Mouse (Mus musculus) megakaryocyte progenitor cell, adult 5-6 weeks (primary cell): ENCODE results near the gene Epc2. TPM values are rescaled to one million over a fixed set of nuclear protein-coding genes. Genes with fewer than 3 reads are reported as not detected.
A peak's percentile ranks its signal among the peaks of the same experiment; 100 is the strongest.
"Not testable (repeated sequence)": the region's sequence is repeated elsewhere in the genome, so short reads cannot be mapped to it uniquely, and the experiment has no call there.

ENCODE experiments used
- ATAC-seq: replicated peaks from 2 replicates; pipeline ENCODE4 v1.8.0; 2016; ENCODE audit warnings: mild to moderate bottlenecking, moderate TSS enrichment, inconsistent platforms; ENCODE audit not compliant: poor library complexity
- total RNA-seq, 2 experiments: library from RNA; stranded (forward) in 1 of 2; stranded (reverse) in 1 of 2; fragments of 157-497, 149-512 nt in 1 of 2; fragments of 200-1000 nt in 1 of 2; gene quantifications; 2 replicates each; pipeline versions ENCODE4 v1.2.3 to v1.2.4; 2015 to 2017

Gene Epc2
- total RNA-seq, 2 experiments from 2014 or later, result 29.5 to 30.5 TPM

DNA sequence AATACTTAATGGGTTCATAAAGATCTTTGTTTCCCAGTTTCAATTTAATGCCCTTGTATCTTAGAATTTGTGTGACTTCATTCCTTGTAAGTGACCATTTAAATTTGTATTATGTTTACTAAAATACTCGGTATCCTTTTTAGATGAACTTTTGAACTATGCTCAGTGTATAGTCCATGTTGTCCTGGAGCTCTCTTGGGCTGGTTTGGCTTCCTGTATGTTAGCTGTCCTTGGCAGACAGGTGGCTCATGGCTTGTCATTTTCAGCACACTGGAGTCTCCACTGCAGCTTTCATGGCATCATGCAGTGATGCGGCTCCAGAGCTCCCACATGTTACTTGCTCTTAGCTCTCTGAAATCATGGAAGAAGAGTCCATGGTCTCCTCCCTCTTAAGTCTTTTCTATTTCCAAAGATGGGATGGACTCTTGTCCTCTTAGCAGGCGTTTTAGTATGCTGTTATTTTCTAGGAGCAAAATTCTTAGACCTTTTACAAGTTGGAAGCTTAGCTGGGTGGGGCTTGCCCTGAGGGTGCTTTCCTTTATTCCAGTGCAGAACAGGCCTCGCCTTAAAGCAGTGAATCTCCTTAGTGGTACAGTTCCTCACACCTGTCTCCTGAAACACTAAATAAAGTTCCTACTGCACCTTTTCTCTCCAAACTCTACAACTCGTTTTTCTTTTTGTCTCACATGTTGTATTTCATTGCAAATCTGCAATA is 20.5 kb downstream of the Epc2 start:
- ATAC-seq, result no peak

GRCm38 (mm10) chr2:49472443-49472842 is 21.2 kb downstream of the Epc2 start:
- no peak for ATAC-seq

- ATAC-seq, result no peak
These were observed 30.9 kb downstream of the Epc2 start for GRCm38 (mm10) chr2:49482146-49482545.

DNA sequence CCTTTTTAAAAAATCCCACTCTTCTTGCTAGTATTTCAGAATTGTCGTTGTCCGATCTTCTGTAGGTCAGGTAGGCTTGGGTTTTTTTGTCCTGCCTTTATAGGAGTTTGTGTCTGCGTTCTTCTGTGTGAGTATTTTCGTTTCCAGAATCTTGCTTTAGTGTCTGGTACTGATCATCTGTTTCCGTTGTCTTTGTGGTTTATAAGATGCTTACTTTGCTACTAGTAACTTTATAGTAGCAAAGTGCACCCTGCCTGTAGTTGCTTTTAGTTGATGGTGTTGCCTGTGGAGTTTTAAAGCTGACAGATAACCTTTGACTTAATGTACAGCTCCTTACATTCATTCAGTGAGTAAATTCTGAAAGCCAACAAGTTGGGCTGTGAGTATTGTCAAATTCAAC is 32.1 kb downstream of the Epc2 start:
- no peak for ATAC-seq

- no peak for ATAC-seq
These were observed 50.1 kb downstream of the Epc2 start for GRCm38 (mm10) chr2:49501435-49501834.

DNA sequence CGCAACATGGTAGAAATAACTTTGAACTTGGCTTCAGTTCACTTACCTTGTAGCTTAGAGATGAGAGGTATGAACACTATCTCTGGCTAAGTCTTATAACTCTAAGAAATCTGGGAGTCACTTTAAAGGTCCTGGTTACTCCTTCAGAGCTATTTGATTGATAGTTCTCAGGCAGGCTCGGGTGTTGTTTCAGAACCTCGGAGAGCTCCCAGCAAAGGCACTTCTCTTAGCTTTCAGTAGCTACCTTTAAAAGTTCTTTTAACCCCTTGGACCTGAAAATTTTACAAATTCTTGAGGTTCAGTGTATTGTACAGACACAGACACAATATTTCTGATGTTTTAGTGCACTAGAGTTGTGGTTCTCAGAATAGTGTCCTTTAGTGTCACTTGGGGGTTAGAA is 52.3 kb downstream of the Epc2 start:
- ATAC-seq, result peak; percentile 83

DNA sequence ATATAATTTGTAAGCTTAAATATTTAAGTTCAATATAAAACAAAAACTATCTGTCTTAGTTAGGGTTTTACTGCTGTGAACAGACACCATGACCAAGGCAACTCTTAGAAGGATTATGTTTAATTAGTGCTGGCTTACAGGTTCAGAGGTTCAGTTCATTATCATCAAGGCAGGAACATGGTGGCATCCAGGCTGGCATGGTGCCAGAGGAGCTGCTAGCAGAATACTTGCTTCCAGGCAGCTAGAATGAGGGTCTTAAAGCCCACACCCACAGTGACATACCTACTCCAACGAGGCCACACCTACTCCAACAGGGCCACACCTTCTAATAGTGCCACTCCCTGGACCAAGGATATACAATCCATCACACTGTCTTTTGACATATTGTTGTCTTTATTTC is 53.9 kb downstream of the Epc2 start:
- not testable (repeated sequence) for ATAC-seq

DNA sequence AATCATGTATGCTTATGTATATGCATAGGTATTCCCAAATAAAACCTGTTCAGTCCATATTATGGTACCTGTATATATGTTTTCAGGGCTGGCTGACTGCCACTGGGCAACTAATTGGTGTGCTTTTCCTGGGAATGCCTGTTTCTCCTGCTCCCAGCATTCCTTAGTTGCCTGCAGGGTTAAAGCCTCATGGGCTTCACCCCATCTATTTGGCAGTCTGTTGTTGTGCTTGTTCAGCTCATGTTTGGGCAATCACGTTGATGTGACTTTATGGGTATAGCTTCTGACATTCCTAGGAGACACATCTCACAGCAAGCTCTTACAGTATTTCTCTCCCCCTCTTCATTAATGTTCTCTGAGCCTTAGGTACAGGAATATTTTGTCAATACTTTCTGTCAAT is 59.5 kb downstream of the Epc2 start:
- no peak for ATAC-seq

DNA sequence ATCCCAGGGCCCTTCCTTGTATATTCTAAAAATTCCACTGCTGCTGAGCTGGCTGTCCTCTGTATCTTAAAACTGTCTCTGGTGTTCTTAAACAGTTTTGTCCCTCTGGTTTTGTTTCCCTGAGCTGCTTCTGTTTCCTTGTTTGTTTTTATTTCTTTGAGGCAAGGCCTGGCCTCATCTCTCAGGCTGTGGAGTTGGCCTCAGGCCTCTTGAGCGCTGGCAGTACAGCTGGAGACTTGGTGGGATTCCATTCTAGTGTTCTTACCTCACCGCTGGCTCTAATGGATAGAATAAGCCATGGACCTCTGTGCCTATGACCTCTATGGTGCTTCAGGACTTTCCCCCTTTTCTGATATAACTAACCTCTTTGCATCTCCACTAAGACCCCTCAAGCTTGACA is 64.7 kb downstream of the Epc2 start:
- ATAC-seq, result no peak

GRCm38 (mm10) chr2:49520409-49520808 is 69.1 kb downstream of the Epc2 start:
- no peak for ATAC-seq

DNA sequence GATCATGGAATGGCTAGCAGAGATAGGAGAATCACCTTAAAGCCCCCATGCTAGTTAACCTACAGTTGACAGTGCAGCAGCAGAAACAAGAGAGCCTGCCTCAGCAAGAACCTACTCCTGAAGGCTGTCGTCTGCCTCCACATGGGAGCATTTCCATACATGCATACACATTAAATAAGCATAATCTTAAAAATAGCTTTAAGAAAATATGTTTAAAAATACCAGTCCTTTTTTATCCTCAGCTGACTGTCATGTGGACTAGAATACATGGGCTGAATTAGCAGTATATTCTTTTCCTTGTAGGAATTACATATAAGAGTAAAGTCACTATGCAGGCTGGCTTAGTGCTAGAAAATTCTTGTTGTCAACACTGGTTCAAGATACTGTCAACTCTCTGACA is 69.7 kb downstream of the Epc2 start:
- no peak for ATAC-seq

DNA sequence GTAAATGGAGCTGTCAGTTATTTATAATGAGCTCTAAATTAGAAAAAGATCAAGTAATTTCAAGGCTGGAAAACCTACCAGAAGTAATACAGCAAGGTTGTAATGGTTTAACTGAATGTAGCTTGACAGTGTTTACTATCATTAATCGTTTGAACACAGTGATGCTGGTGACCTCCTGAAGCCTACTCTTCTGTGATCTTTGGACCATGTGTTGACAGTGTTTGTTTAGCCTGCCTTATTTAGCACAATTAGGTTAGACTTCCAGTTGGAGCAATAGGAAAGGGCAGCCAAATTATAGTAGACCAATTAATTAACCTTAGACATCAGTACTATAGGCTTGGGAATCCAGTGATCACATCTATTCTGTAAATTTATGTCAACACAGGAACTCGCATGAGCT is 70.3 kb downstream of the Epc2 start:
- no peak for ATAC-seq

DNA sequence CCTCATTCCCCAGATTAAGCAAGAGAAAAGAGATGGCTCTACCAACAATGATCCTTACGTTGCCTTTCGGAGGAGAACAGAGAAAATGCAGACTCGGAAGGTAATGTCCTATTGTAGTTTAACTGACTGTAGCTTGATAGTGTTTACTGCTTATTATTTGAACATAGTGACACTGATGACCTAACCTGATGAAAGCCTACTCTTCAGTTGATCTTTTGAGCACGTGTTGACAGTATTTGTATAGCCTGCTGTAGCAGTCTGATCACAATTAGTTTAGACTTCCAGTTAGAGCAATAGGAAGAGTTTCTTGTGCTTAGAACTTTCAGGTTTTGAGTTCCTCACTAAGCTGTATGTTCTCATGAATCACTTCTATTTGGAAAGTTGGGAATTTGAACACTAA is 71.3 kb downstream of the Epc2 start:
- ATAC-seq, result no peak

- ATAC-seq, result no peak
These were observed 85.9 kb downstream of the Epc2 start for GRCm38 (mm10) chr2:49537147-49537546.

DNA sequence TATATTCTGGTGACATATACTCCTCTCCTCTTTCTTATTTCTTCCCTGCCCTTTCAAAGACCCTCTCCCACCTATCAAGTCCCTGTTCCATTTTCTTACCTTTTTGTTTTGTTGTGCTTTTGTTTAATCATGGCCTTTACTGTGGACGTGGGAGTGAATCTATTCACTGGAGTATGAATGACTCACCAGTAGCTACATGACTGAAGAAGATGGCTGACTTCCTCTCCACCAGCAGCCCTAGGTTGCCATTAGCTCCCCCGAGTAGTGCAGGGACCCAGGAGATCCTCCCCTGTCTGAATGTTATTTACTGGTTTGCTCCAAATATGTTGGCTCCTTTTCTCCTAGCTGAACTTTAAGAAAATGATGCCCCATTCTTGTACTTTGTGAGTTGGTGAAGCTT is 86.8 kb downstream of the Epc2 start:
- no peak for ATAC-seq

GRCm38 (mm10) chr2:49539745-49540144 is 88.5 kb downstream of the Epc2 start:
- no peak for ATAC-seq

- ATAC-seq, result no peak
These were observed 96.5 kb downstream of the Epc2 start for GRCm38 (mm10) chr2:49547813-49548212.

DNA sequence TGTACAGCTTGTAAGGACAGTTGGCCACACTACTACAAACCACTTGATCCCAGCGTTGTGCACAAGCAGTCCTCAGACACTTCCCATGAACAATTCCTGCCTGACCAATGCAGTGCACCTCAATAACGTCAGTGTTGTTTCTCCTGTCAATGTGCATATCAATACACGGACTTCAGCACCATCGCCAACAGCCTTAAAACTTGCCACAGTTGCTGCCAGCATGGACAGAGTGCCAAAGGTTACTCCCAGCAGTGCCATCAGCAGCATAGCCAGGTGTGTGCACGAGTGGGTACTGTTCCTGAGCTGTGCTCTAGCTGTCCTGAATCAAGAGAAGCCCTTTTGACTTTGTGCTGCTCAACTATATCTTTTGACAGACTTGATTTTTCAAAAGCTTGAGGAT is 97.2 kb downstream of the Epc2 start:
- no peak for ATAC-seq

- 0 out of 2 replicates have a peak, but pooled peaks have one; percentile 26 for ATAC-seq
These were observed 101.8 kb downstream of the Epc2 start for GRCm38 (mm10) chr2:49553096-49553495.

DNA sequence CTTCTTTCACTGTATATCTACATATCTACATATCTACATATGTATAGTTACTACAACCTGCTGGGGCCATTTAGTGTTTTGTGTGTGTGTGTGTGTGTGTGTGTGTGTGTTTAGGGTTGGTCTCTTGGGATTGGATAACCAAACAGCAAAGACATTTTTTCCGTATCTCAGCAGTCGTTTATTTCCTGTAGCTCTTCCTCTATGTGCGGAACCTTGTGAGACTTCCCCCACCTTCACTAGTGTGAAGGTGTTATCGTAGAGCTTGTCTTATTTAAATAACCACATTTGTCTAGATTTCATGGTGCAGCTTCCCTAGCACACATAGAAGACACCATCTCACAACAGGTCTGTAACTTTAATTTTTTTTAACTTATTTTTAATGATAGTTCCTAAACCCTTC is 106.1 kb downstream of the Epc2 start:
- ATAC-seq, result no peak

DNA sequence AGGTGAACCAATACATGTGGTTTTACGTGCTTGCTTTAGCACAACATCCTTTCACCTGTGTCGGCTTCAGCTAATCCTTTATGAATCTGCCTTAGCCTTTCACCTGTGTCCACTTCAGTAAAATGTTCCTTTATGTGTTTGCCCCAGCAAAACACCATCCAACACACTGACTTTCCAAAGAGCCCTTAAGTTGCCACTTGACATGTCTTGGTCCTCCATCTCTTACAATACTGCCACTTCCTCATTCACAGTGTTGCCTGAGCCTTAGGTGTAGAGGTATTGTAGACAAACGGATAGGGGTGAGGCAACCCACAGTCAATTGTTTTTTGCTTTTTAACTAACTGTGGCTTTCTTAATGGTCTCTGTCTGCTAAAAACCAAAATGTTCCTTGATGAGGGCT is 107.1 kb downstream of the Epc2 start:
- ATAC-seq, result no peak

GRCm38 (mm10) chr2:49562688-49563350 is 111.5 kb downstream of the Epc2 start:
- no peak for ATAC-seq
